Mouse (Mus musculus): Measurements from ENCODE around the gene Fancc. TPM values are rescaled to one million over a fixed set of nuclear protein-coding genes. Genes with fewer than 3 reads are reported as not detected.

The Fancc gene
- total and polyA plus RNA-seq, 2 experiments, result 4.0 to 4.6 TPM

DNA sequence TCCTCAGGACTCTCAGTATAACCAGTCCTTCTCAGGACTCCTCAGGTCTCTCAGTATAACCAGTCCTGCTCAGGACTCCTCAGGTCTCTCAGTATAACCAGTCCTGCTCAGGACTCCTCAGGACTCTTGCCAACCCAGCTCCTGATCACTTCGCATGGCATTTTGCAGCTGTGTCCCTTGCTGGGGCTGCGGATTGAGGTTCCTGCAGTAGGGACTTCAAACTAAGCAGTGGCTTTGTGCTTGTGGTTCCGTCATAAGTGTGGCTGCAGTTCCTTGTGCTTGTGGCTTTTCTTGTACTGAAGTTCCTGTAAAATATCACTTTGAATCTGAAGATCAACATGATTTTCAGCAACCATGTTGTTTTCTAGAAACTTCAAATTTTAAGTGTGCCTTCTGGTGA is 212.3 kb downstream of the Fancc start:
- no peak for DNase-seq (ENCODE audit: extremely low read depth, low read depth, low spot score)
- H3K36me3 ChIP-seq (ENCODE audit: control insufficient read depth, insufficient read depth, low read length), result peaks cover 51% of the 10 kb centered on the region
- H3K4me1 ChIP-seq (ENCODE audit: control insufficient read depth, insufficient read depth, low read length), result peaks cover 16% of the 10 kb centered on the region
- H3K27me3 ChIP-seq (ENCODE audit: control insufficient read depth, insufficient read depth, low read length), result no peaks in the 10 kb centered on the region
- TF ChIP-seq CTCF (IDR thresholded peaks at IDR 0.05; ENCODE audit: low read depth, low read length), result no peak
- no peak overlapping the region for H3K4me3 ChIP-seq (ENCODE audit: insufficient read depth, low read depth, low read length)
- H3K9ac ChIP-seq (ENCODE audit: low read depth, low read length), result no peak overlapping the region
- 93% methylated on average over 3 of the region's 3 CpGs for WGBS
- H3K79me2 ChIP-seq (ENCODE audit: control insufficient read depth, insufficient read depth, low read length), result peaks cover 25% of the 10 kb centered on the region
- no peak overlapping the region for H3K27ac ChIP-seq (replicated peaks; ENCODE audit: insufficient read depth, low read depth, low read length)

DNA sequence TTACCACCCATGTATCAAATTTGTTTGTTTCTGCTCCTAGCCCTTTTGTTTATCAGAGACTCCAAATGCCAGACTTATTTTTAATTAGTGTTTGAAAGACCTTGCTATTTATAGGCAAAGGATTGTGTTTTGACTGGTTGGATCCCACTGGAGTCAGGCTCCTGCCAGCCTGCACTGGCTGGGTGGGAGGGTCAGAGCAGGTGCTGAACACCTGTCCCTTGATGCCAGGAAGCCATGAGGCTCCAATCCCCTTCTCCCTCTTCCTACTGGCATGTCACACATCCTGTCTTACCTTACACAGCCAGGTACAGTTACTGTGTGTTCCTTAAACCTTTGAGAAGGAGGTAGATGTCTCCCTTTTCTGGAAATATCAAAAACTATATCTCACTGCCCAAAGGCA is 213.8 kb downstream of the Fancc start:
- H3K9ac ChIP-seq (ENCODE audit: low read depth, low read length), result no peak overlapping the region
- H3K4me3 ChIP-seq (ENCODE audit: insufficient read depth, low read depth, low read length), result no peak overlapping the region
- peaks cover 53% of the 10 kb centered on the region for H3K36me3 ChIP-seq (ENCODE audit: control insufficient read depth, insufficient read depth, low read length)
- TF ChIP-seq POLR2A (IDR thresholded peaks at IDR 0.05; ENCODE audit: extremely low read depth, insufficient read depth, low read length) (no peak), CTCF (IDR thresholded peaks at IDR 0.05; ENCODE audit: low read depth, low read length) (no peak)
- H3K27ac ChIP-seq (replicated peaks; ENCODE audit: insufficient read depth, low read depth, low read length), result no peak overlapping the region
- peaks cover 32% of the 10 kb centered on the region for H3K79me2 ChIP-seq (ENCODE audit: control insufficient read depth, insufficient read depth, low read length)
- no peak for DNase-seq (ENCODE audit: extremely low read depth, low read depth, low spot score)
- no peaks in the 10 kb centered on the region for H3K27me3 ChIP-seq (ENCODE audit: control insufficient read depth, insufficient read depth, low read length)
- H3K4me1 ChIP-seq (ENCODE audit: control insufficient read depth, insufficient read depth, low read length), result peaks cover 11% of the 10 kb centered on the region

DNA sequence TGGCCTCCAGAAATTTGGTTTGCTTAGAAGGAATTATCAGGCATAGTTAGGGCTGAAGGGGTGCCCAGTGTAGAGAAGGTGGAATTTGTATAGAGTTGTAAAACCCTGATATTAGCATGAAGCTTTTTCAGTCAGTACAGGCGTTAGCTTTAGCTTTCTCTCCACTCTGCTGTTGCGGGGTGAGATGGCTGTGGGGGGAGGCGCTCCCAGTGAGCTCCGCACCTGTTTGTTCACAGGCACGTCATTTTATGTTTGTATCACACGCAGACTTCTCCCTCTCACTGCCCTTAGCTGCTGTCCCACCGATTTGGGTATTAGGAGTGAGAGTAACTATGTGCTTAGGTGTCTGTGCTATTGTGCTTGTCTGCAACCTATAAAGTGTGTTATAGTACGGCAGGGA is 215.9 kb downstream of the Fancc start:
- Histone ChIP-seq H3K27me3 (ENCODE audit: control insufficient read depth, insufficient read depth, low read length) (no peaks in the 10 kb centered on the region), H3K4me3 (ENCODE audit: insufficient read depth, low read depth, low read length) (no peak overlapping the region), H3K36me3 (ENCODE audit: control insufficient read depth, insufficient read depth, low read length) (peaks cover 43% of the 10 kb centered on the region), H3K79me2 (ENCODE audit: control insufficient read depth, insufficient read depth, low read length) (peaks cover 35% of the 10 kb centered on the region), H3K4me1 (ENCODE audit: control insufficient read depth, insufficient read depth, low read length) (peaks cover 20% of the 10 kb centered on the region), H3K27ac (replicated peaks; ENCODE audit: insufficient read depth, low read depth, low read length) (no peak overlapping the region), H3K9ac (ENCODE audit: low read depth, low read length) (no peak overlapping the region)
- WGBS, result 90% methylated on average over 8 of the region's 8 CpGs
- TF ChIP-seq POLR2A (IDR thresholded peaks at IDR 0.05; ENCODE audit: extremely low read depth, insufficient read depth, low read length) (no peak), CTCF (IDR thresholded peaks at IDR 0.05; ENCODE audit: low read depth, low read length) (no peak)
- no peak for DNase-seq (ENCODE audit: extremely low read depth, low read depth, low spot score)

DNA sequence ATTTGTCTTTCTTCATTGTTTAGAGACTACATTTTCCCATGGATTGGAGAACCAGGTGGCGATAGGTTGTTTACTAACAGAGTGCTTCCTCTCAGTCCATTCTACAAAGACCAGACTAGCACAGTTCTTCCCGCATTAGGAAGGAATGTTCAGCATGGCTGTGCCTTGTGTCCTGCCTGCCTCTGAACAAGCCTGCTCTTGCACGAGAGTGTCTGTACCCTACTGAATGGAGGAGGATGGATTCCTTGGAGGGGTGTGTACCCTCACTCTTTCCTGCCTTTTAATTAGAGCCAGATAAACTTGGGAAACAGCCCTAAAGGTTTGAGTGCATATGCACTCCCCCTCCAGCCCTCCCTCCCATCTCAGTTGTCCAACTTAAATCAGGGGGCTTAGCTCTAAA is 216.7 kb downstream of the Fancc start:
- no peak overlapping the region for H3K27ac ChIP-seq (replicated peaks; ENCODE audit: insufficient read depth, low read depth, low read length)
- no peak overlapping the region for H3K9ac ChIP-seq (ENCODE audit: low read depth, low read length)
- H3K79me2 ChIP-seq (ENCODE audit: control insufficient read depth, insufficient read depth, low read length), result peaks cover 39% of the 10 kb centered on the region
- DNase-seq (ENCODE audit: extremely low read depth, low read depth, low spot score), result no peak
- TF ChIP-seq POLR2A (IDR thresholded peaks at IDR 0.05; ENCODE audit: extremely low read depth, insufficient read depth, low read length), result no peak
- TF ChIP-seq CTCF (IDR thresholded peaks at IDR 0.05; ENCODE audit: low read depth, low read length), result no peak
- H3K4me1 ChIP-seq (ENCODE audit: control insufficient read depth, insufficient read depth, low read length), result peaks cover 23% of the 10 kb centered on the region
- H3K4me3 ChIP-seq (ENCODE audit: insufficient read depth, low read depth, low read length), result no peak overlapping the region
- peaks cover 39% of the 10 kb centered on the region for H3K36me3 ChIP-seq (ENCODE audit: control insufficient read depth, insufficient read depth, low read length)
- H3K27me3 ChIP-seq (ENCODE audit: control insufficient read depth, insufficient read depth, low read length), result no peaks in the 10 kb centered on the region
- 63% methylated on average over 3 of the region's 3 CpGs for WGBS

DNA sequence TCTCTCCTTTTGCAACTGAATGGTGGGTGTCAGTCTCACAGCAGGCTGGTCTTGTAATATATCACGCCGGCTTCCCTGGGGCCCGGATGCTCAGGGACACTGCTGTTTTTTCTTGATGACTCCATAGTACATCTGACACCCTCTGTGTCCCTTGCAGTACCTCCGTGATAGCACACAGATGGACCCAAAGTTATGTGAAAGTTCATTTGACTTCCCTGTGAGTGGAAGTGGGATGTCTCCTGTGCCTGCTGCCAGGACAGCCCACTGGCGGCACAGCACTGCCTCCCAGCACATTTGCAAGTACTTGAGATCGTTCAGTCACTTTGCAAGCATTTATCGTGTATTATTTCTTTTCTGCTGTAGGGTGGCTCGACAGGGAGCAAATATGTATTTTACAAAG is 217.3 kb downstream of the Fancc start:
- H3K4me1 ChIP-seq (ENCODE audit: control insufficient read depth, insufficient read depth, low read length), result peaks cover 23% of the 10 kb centered on the region
- DNase-seq (ENCODE audit: extremely low read depth, low read depth, low spot score), result no peak
- H3K79me2 ChIP-seq (ENCODE audit: control insufficient read depth, insufficient read depth, low read length), result peaks cover 42% of the 10 kb centered on the region
- peaks cover 34% of the 10 kb centered on the region for H3K36me3 ChIP-seq (ENCODE audit: control insufficient read depth, insufficient read depth, low read length)
- H3K27me3 ChIP-seq (ENCODE audit: control insufficient read depth, insufficient read depth, low read length), result no peaks in the 10 kb centered on the region
- WGBS, result 63% methylated on average over 8 of the region's 8 CpGs
- H3K27ac ChIP-seq (replicated peaks; ENCODE audit: insufficient read depth, low read depth, low read length), result no peak overlapping the region
- TF ChIP-seq CTCF (IDR thresholded peaks at IDR 0.05; ENCODE audit: low read depth, low read length) (no peak), POLR2A (IDR thresholded peaks at IDR 0.05; ENCODE audit: extremely low read depth, insufficient read depth, low read length) (no peak)
- no peak overlapping the region for H3K4me3 ChIP-seq (ENCODE audit: insufficient read depth, low read depth, low read length)
- no peak overlapping the region for H3K9ac ChIP-seq (ENCODE audit: low read depth, low read length)

DNA sequence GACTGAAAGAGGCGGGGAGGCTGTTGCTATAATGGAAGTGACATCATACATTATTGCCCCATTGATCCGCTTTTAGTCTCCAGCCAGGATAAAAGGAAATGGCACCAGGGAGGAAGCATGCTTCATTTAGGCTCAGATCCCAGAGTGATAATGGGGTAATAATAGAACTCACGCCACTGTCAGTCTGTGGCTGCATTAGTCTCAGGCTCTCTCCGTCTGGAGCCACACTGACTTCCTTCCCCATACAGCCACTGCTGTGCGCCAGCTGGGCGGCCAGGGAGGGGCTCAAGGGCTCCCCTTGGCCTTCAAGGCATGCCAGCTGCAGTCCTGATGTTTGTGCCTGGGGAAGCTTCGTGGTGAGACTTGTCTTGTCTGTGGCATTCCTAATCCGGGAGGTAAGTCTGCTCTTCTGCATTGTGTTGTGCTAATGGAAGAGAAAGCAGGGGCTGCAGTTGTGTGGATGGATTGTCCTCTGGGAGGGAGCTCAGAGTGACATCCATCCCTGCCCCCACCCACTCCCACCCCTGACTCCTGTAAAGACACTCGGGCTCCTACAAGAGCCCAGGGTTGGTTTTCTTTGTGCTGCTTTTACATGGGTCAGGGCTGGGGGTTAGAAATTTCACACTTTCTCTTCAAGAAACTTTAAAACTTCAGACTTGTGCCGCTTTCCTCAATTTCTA is 218.1 kb downstream of the Fancc start:
- peak overlapping the region; percentile 33 for H3K9ac ChIP-seq (ENCODE audit: low read depth, low read length)
- H3K79me2 ChIP-seq (ENCODE audit: control insufficient read depth, insufficient read depth, low read length), result peaks cover 45% of the 10 kb centered on the region
- peaks cover 33% of the 10 kb centered on the region for H3K36me3 ChIP-seq (ENCODE audit: control insufficient read depth, insufficient read depth, low read length)
- H3K4me1 ChIP-seq (ENCODE audit: control insufficient read depth, insufficient read depth, low read length), result peaks cover 28% of the 10 kb centered on the region
- H3K27me3 ChIP-seq (ENCODE audit: control insufficient read depth, insufficient read depth, low read length), result no peaks in the 10 kb centered on the region
- H3K27ac ChIP-seq (replicated peaks; ENCODE audit: insufficient read depth, low read depth, low read length), result peak overlapping the region; percentile 49
- TF ChIP-seq POLR2A (IDR thresholded peaks at IDR 0.05; ENCODE audit: extremely low read depth, insufficient read depth, low read length) (no peak), CTCF (IDR thresholded peaks at IDR 0.05; ENCODE audit: low read depth, low read length) (no peak)
- 36% methylated on average over 10 of the region's 10 CpGs for WGBS
- DNase-seq (ENCODE audit: extremely low read depth, low read depth, low spot score), result peak; percentile 63
- peak overlapping the region; percentile 2; the same call in 1 of the 2 replicates for H3K4me3 ChIP-seq (ENCODE audit: insufficient read depth, low read depth, low read length)
